Mouse (Mus musculus): ENCODE measurements around the gene Vmn2r85.

DNA sequence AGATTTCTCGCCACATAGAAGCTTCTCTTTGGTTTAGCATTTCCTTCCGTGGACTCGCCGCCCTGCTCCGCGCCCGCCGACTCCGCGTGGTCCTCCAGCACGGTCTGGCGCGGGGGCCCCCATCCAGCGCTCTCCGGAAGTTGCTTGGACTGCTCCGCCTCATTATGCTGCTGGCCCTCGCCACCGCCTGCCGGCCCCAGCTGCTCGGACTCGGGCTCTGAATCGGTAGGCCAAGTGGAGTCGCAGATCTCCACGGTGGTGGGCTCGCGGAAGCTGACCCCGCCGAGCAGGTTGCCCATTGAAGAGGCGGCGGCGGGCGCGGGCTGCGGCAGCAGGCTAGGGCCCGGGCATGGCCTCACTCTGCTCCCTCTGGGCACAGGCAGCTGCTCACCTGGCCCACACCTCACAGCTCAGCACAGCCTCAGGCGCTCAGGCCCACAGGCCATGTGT is 40.8 kb upstream of the Vmn2r85 start:
- no peak for TF ChIP-seq CTCF (IDR thresholded peaks at IDR 0.05; ENCODE audit: low read depth)
- no peak for TF ChIP-seq EP300 (optimal IDR thresholded peaks at IDR 0.05)
